Mouse (Mus musculus): ENCODE results near the gene Trabd. TPM values are rescaled to one million over a fixed set of nuclear protein-coding genes. Genes with fewer than 3 reads are reported as not detected.

Gene Trabd
- 33.3 and 36.9 TPM in 2 replicates for polyA plus RNA-seq (2012; rRNA removed)

- DNase-seq (ENCODE audit: low spot score) = no peak
These were observed at the start of gene Trabd for GRCm38 (mm10) chr15:89074613-89075477. Gene Trabd (plus strand): TSS chr15:89075124.

- no peak for DNase-seq (ENCODE audit: low spot score)
These were observed 30.5 kb upstream of the Trabd start for GRCm38 (mm10) chr15:89044381-89044780.

DNA sequence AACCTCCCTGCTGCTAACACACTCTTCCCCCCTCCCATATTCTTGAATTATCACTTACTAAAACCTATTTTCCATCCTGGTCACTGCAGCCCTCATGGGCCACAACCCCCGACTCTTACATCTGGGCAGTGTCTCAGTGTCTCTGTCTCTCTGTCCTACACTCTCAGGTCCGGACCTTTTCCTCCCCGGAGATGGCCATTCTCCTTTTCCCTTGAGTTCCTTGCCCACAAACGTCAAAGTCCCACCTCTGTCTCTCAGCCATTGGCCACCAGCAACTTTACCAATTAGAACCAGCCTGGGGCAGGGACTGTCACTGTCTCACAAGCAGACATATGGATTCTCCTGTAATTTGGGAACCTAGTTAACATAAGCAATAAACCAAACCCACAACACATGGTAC, 28.6 kb upstream of the Trabd start:
- DNase-seq (ENCODE audit: low spot score) = no peak

DNA sequence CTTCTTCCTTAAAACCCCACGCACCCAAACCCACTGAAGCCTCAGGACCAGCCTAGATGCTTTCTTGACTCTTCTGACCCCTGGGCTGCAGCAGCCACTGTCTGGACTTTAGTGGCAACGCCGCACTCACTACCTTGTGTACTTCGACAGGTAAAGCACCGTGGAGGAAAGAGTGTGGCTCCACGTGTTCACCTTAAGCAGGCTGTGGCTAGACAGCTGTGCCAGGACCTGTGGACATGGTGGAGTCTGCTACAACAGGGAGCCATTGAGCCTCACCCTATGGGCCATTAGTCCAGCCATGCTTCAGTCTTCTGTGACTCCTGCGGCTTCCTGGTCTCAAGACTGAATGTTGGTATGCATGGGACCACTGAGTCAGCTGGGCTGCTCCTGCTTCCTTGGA, 20.3 kb upstream of the Trabd start:
- DNase-seq (ENCODE audit: low spot score) = no peak

DNA sequence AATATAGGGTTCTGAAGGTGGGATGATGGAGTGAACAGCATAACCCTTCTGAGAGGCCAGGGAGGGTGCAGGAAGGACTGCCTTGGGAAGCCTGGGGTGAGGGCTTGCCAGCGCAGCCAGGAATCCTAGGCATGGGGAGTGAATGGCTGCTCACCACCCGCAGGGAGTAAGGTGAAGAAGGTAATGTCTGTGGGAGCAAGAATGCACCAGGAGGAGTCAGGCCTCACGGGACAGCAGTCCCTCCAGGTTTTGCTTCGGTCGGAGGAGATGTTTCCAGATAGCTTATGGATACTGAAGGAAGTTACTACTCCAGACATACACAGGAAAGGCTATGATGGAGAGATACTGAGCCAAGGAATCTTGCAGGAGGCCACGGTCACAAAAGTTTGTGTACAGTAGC, 16.2 kb upstream of the Trabd start:
- DNase-seq (ENCODE audit: low spot score) = peak; percentile 13

DNA sequence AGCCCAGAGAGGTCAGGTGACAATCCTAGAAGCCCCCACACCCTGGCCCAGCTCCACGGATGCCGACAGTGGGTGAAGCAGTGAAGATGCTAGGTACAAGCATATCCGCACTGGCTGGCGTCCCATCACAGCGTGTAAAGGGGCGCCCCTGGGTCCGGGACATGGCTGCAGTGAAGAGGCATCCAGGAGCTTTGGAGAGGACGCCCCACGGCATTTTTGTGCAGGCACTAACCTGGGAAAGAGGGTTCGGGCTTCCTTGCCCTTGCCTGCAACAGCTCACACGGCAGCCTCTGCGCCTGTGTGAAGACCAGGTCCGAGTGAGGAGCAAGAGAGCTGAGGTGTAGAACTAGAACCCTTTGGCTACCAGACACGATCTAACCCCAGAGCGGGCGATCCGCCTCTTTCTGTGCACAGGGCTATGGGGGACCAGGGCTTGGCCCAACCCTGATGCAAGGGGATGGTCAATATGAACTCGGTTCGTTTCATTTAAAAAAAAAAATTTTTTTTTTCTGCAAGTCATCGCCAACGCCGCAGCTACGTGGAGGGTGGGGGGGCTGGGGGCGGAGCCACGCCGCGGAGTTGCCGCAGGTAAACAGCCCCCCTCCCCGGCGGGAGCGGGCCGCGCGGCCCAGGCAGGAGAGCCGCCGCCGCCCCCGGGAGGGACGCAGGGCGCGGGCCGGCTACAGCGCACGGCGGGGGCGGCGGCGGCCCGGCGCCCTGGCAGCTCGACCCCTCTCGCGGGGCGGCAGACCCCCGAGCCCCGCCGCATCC, 15.6 kb upstream of the Trabd start, which contains the start of gene Panx2:
Panx2 (plus strand) TSS at position 574 of the 771 bp plus-strand sequence.
- DNase-seq (ENCODE audit: low spot score) = peak; percentile 20

GRCm38 (mm10) chr15:89060032-89060681, 14.8 kb upstream of the Trabd start:
- peak; percentile 31 for DNase-seq (ENCODE audit: low spot score)

DNA sequence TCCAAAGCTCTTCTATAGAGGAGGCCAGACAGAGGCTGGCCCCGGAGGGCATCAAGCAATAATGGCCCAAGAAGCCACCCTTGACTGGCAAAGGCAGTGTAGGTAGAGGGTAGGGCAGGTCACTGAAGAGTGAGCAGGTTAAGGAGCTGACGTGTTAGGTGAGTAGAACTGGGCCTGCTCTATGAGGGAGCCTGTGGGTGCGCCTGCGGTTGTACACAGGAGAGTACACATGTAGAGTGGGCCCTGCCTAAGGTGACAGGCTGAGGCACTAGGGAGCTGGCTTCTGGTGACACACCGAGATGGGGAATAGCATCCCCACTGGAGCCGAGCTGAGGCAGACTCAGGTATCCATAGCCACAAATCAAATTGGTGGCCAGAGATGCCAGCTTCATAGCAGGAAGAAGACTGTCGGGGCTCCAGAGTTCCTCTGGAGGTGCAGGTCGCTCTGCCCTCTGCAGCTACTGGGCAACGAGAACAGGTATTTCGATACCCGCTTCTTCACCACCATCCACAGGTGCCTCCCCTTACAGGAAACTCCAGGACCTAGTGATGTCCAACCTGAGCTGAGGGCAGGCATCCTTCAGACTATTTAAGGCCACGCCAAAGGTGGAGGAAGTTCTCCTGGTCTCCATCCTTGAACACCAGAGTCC, 14.0 kb upstream of the Trabd start:
- peak; percentile 16 for DNase-seq (ENCODE audit: low spot score)

- peak; percentile 12 for DNase-seq (ENCODE audit: low spot score)
These were observed 13.0 kb upstream of the Trabd start for GRCm38 (mm10) chr15:89061761-89062517.

DNA sequence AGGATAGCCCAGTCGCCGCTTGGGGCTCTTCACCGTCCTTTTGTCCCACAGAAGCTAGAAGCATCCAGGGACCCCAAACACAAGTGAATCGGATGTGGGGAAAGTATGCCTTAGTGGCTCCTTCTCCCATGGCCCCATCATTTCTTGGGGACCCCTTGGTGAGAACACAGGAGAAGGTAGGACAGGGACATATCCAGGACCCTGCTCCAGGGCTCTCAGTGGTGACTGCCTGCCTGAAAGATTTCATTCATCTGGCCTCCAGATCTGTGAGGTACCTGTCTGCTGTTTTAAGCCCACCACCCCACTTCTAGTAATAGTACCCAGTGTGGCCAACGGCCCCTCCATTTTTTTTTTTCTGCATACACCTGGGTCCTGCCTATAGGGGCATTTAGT, 12.4 kb upstream of the Trabd start:
- DNase-seq (ENCODE audit: low spot score) = peak; percentile 10

DNA sequence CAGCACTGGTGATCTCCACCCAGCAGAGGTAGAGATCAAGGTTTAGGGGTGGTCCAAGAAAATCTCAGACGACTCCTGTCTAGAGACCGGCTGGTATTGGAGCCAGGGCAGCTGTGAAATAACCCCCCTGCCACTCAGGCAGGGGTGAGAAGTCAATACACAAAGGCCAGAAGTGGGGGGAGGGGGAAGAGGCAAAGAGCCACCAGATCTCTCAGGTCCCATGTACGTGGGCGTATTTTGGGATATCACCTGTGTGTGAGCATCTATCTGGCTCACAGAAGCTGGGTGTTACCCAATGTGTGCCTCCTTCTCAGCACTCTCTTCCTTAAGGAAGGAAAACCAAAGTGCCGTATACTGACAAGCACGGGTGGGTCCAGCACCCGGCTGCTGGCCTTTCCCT, 11.9 kb upstream of the Trabd start:
- peak; percentile 9 for DNase-seq (ENCODE audit: low spot score)

DNA sequence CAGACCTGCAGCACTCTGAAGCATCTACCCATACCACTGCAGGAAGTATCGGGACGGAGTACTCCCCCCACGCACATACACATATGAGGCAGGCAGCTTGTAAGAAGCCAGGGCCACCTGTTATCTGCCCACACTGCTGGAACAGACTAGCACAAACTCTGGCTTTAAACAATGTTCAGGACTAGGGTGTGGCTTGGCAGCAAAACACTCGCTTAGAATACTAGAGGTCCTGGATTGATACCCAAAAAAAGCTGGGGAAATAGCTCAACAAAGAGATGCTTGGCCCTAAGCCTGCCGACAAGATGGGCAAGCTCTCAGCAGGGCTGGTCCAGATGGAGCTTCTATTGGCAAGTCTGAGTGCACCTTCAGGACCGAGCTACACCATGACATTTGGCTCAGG, 11.4 kb upstream of the Trabd start:
- peak; percentile 9 for DNase-seq (ENCODE audit: low spot score)

DNA sequence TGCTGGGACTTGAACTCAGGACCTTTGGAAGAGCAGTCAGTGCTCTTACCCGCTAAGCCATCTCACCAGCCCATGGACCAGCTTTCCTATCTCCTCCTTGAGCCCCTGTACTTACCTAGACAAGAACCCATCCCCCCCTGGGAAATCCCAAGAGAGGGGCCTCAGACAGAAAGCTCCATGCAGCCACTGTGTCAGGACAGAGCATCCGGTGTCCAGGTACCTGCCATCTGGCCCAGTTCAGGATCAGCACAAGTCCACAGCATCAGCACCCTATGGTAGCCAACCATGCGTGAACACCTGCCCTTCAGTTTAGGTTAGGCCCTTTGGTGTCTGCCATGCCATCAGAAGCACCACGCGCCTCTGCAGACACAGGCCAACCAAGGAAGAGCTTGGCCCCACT, 10.0 kb upstream of the Trabd start:
- peak; percentile 6 for DNase-seq (ENCODE audit: low spot score)

- DNase-seq (ENCODE audit: low spot score) = no peak
These were observed 7.3 kb upstream of the Trabd start for GRCm38 (mm10) chr15:89067609-89068008.

DNA sequence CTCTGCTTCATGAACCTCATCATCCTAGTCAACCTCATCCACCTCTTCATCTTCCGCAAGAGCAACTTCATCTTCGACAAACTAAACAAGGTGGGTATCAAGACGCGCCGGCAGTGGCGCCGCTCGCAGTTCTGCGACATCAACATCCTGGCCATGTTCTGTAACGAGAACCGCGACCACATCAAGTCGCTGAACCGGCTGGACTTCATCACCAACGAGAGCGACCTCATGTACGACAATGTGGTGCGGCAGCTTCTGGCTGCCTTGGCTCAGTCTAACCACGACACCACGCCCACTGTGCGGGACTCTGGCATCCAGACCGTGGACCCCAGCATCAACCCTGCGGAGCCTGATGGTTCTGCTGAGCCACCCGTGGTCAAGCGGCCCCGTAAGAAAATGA, 6.7 kb upstream of the Trabd start:
- no peak for DNase-seq (ENCODE audit: low spot score)

DNA sequence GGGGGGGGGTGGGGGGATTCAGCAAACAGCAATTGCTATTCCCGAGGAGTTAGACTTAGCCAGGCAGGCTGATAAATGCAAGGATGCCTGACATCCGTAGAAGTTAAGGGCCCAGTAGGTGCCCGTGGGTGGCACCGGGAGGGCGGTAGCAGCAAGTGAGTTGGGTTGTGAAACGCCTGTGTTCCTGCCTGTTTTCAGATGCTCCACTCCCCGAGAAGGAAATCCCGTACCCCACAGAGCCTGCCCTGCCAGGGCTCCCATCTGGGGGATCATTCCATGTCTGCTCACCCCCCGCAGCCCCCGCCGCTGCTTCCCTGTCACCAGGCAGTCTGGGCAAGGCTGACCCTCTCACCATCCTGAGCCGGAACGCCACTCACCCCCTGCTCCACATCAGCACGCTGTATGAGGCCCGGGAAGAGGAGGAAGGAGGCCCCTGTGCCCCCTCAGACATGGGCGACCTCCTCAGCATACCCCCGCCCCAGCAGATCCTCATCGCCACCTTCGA, 5.5 kb upstream of the Trabd start:
- no peak for DNase-seq (ENCODE audit: low spot score)

- no peak for DNase-seq (ENCODE audit: low spot score)
These were observed 4.3 kb upstream of the Trabd start for GRCm38 (mm10) chr15:89070606-89071005.

DNA sequence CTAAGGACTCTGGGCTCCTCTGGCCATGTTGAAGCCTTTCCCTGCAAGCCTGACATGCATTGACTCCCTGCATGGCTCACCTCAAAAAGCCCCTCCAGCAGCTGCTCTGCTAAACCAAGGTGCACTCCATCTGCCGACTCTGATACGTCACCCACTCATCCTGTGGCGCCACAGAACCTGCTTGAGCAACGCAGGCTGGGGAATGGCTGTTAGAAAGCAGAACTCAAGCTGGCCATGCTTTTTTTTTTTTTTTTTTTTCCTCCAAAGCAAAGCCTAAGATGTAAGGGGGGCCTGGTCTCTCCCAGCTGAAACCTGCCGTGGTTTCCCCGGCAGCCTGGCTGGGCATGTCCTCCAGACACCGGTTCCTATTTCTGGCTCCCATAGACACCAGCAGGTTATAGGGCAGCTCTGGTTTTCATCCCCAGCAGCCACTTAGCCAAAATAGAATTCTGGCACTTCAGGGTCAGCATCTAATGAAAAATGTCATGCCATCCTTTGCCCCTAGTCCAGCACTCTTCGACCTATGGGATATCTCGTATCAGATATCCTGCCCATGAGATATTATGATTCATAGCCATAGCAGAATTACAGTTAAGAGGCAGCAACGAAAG, 826 bp upstream of the Trabd start:
- DNase-seq (ENCODE audit: low spot score) = no peak

DNA sequence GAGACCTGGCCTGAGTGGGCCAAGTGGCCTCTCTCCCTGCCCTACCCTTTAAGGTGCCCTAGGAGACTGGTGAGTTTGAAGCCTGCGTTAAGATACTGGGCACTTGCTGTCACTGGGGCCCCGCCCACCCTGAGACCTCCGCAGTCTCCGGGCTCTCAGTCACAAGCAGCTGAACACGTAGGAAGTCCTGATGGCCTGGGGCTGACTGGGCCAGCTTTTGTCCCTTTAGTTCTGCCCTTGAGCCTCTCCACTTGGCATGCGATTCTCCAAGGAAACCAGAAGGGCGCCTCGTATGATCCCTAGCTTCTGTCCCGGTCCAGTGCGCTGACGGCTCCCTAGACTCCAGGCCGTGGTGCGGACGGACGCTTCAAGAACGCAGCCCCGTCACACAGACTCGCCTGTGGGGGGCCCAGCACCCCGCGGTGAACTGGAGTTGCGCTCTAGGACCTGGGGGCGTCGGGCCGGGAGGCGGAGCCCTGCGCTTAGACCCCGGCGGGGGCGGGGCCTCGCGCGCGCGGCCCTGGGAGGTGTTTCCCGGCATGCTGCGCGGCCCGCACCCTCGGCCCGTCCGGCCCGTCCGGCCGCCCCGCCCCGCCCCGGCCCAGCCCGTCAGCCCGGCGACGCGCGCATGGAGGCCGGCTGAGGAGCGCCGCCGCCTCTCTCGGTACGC, 689 bp downstream of the Trabd start:
- peak; percentile 78 for DNase-seq (ENCODE audit: low spot score)

All from urinary bladder, adult 2 months (tissue).